Mouse (Mus musculus) heart, embryonic 12.5 days (tissue): ENCODE data around the gene Tuft1. TPM values are rescaled to one million over a fixed set of nuclear protein-coding genes. Genes with fewer than 3 reads are reported as not detected.

ENCODE experiments used
- ATAC-seq: fragments of 200-750 bp; cut with Nextera tagmentation; 2 replicates; pipeline ENCODE4 v1.8.0; 2017; ENCODE audit warnings: moderate TSS enrichment, moderate library complexity; ENCODE audit not compliant: insufficient number of reproducible peaks, low FRiP score
- H3K27ac ChIP-seq: fragments of 300-500 bp; sonication (generic); 2 replicates; pipeline ENCODE4 v1.5.1; 2016; ENCODE audit warnings: mild to moderate bottlenecking, moderate library complexity; ENCODE audit not compliant: poor library complexity, severe bottlenecking
- H3K27me3 ChIP-seq: fragments of 300-500 bp; sonication (generic); replicated peaks from 2 replicates; pipeline ENCODE4 v1.6.1; 2016; ENCODE audit warnings: mild to moderate bottlenecking, moderate library complexity
- H3K36me3 ChIP-seq: fragments of 300-500 bp; sonication (generic); 2 replicates; pipeline ENCODE4 v1.6.1; 2016; ENCODE audit warnings: mild to moderate bottlenecking, moderate library complexity
- H3K4me1 ChIP-seq: fragments of 300-500 bp; sonication (generic); replicated peaks from 2 replicates; pipeline ENCODE4 v1.6.1; 2016; ENCODE audit warnings: mild to moderate bottlenecking
- H3K4me2 ChIP-seq: fragments of 300-500 bp; sonication (generic); 2 replicates; pipeline ENCODE4 v1.6.1; 2016; ENCODE audit warnings: mild to moderate bottlenecking, moderate library complexity
- H3K4me3 ChIP-seq: fragments of 300-500 bp; sonication (generic); 2 replicates; pipeline ENCODE4 v1.5.1; 2016; ENCODE audit warnings: mild to moderate bottlenecking
- H3K9ac ChIP-seq: fragments of 300-500 bp; sonication (generic); 2 replicates; pipeline ENCODE4 v1.6.1; 2016; ENCODE audit warnings: mild to moderate bottlenecking, moderate library complexity
- H3K9me3 ChIP-seq: fragments of 300-500 bp; sonication (generic); replicated peaks from 2 replicates; pipeline ENCODE4 v1.6.1; 2016; ENCODE audit warnings: mild to moderate bottlenecking, moderate library complexity
- WGBS: fragments of 180-500 bp; shearing (Covaris S2); methylation state at CpG from one replicate; pipeline ENCODE4 v1.1.7; 2016; 5-methylcytosine and 5-hydroxymethylcytosine counted together
- polyA plus RNA-seq: library from polyadenylated mRNA; unstranded; fragments of >200 nt; fragmentation: Nextera tagmentation; extraction: Ambion mirVana; gene quantifications from 2 replicates; pipeline ENCODE4 v1.2.1, GENCODE M21; 2016

Gene Tuft1
- polyA plus RNA-seq, 1 experiment from 2014 or later = 8.5 TPM

- Histone ChIP-seq H3K4me2 (no peak overlapping the region), H3K9ac (no peak overlapping the region), H3K27ac (no peak overlapping the region), H3K36me3 (peaks cover 17% of the 10 kb centered on the region), H3K27me3 (no peaks in the 10 kb centered on the region), H3K9me3 (no peaks in the 10 kb centered on the region), H3K4me1 (peaks cover 11% of the 10 kb centered on the region), H3K4me3 (no peak overlapping the region)
- 83% methylated on average over 3 of the region's 3 CpGs for WGBS
- ATAC-seq = no peak
Measured at GRCm38 (mm10) chr3:94563163-94563562, 95.5 kb downstream of the Tuft1 start.

Other genes with a start within 250 kb of the Tuft1 start
- 8.5 and 9.7 TPM in 2 replicates for gene Tdrkh, start 245.6 kb downstream of the Tuft1 start, polyA plus RNA-seq
- gene Mrpl9, start 215.6 kb downstream of the Tuft1 start, polyA plus RNA-seq = 57.4 and 62.0 TPM in 2 replicates
- 0.57 TPM in 1 of 2 replicates, not detected in the other for gene Oaz3, start 215.0 kb downstream of the Tuft1 start, polyA plus RNA-seq
- 1.1 and 1.7 TPM in 2 replicates for gene Celf3, start 180.6 kb downstream of the Tuft1 start, polyA plus RNA-seq
- 5.3 and 5.7 TPM in 2 replicates for gene Riiad1, start 178.5 kb downstream of the Tuft1 start, polyA plus RNA-seq
- gene Snx27, start 76.2 kb downstream of the Tuft1 start, polyA plus RNA-seq = 40.3 and 41.4 TPM in 2 replicates
- gene Gm10972, start 15.8 kb downstream of the Tuft1 start, polyA plus RNA-seq = not detected in 2 replicates
- 0.54 and 0.76 TPM in 2 replicates for gene Selenbp2, start 34.7 kb upstream of the Tuft1 start, polyA plus RNA-seq
- gene Cgn, start 127.6 kb upstream of the Tuft1 start, polyA plus RNA-seq = 2.1 and 2.4 TPM in 2 replicates
- gene Pogz, start 178.7 kb upstream of the Tuft1 start, polyA plus RNA-seq = 12.3 and 12.8 TPM in 2 replicates
- gene Psmb4, start 228.1 kb upstream of the Tuft1 start, polyA plus RNA-seq = 232 and 235 TPM in 2 replicates